Mouse (Mus musculus) induced T-regulatory cell, adult 2 months (primary cell): ENCODE data around the gene Pabpn1l.
"Not testable (repeated sequence)": the region's sequence is repeated elsewhere in the genome, so short reads cannot be mapped to it uniquely, and the experiment has no call there.

Source experiments
- DNase-seq: peaks from one replicate; pipeline ENCODE4 v3.0.0-alpha.2; 2012; ENCODE audit warnings: low read depth

Gene Pabpn1l

GRCm38 (mm10) chr8:122574667-122575251, 47.8 kb downstream of the Pabpn1l start:
- DNase-seq: peak; percentile 45

DNA sequence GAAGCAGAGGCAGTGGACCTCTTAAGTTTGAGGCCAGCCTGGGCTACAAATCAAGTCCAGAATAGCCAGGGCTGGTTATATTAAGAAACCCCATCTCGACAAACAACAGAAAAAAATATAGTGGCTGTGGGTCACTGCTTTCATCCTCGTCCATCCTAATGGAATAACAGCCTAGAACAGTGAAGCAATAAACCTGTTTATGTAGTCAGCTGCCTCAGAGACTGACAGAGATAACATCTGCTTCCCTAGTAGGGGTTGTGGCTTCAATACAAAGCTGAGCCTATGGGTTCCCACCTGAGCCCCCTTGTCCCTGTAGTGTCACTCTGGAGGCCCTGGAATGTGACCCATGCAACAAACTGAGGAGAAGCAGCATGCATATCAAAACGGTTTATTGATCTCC, 48.3 kb downstream of the Pabpn1l start:
- no peak for DNase-seq

- no peak for DNase-seq
Measured at GRCm38 (mm10) chr8:122573577-122573976, 49.0 kb downstream of the Pabpn1l start.

DNA sequence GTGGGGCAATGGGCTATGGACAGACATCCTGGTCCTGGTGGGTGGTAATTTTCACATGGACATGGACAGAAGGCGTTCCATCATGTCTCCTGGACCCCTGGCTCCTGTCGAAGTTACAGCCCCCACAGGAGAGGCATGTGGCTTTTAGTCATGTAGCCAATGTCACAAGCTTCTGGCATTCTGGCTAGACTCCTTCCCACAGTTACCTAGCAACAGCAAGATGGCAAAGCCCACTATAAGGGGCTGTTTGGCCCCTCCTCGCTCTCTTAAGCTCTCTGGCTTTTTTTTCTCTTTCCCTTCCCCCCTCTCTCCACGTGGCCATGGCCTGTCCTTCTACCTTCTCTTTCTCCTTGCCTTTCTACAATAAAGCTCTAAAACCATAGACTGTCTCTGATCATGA, 49.4 kb downstream of the Pabpn1l start:
- DNase-seq: not testable (repeated sequence)

DNA sequence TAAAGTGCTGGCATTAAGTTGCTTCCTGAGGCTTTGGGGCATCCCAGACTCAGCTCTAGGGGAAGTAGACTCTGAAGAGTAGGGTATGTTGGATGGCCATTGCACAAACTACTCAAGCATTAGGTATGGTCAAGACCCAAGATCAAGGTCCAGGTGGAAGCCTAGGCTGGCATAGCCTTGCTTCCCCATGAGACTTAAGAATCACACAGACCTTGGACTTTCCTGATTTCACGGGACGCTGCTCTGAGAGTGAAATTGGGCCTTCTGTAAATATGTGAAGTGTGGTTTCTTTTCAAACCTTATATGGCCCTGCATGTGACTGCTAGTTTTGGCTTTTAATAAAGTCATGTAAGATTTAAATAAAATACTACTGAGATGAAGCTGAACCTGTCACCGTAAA, 49.8 kb downstream of the Pabpn1l start:
- no peak for DNase-seq

DNA sequence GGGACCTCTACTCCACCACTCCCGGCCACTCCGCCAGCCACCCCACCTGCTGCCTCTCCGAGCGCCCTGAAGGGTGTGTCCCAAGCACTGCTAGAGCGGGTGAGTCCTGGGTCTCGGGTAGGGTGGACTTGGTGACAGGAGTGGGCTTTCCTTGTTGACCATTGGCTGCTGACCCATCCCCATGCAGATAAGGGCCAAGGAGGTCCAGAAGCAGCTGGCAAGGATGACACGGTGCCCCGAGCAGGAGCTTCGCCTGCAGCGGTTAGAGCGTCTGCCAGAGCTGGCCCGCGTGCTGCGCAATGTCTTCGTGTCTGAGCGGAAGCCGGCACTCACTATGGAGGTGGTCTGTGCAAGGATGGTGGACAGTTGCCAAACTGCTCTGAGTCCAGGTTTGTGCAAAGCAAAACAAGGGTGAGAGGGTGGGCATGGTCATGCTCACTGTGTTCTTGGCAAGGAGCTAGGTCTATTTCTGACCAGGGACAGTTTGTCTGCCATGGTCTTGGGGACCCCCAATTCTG, 50.7 kb downstream of the Pabpn1l start:
- no peak for DNase-seq

DNA sequence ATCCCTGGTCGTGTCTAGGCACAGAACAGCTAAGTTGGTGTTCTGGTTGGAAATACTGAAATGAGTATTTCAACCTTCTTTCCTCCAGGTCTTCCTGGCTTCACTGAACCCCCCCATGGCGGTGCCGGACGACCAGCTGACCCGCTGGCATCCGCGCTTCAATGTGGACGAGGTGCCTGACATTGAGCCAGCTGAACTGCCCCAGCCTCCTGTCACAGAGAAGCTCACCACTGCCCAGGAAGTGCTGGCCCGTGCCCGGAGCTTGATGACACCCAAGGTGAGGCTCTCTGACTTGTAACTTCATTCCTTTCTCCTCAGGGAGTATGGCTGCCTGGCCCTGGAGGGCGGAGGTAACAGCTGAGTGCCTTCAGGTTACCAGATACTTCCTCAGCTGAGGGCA, 51.4 kb downstream of the Pabpn1l start:
- DNase-seq: no peak

DNA sequence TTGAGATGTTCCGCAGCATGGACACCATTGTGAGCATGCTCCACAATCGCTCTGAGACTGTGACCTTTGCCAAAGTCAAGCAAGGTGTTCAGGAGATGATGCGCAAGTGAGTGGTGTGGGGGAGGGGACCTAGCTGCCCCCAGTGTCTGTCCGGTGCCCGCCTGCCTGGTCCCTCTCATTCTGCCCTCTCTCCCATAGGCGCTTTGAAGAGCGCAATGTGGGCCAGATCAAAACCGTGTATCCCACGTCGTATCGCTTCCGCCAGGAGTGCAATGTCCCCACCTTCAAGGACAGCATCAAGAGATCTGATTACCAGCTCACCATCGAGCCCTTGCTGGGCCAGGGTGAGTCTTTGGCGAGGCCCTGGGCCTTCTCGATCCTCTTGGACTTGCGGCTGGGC, 52.5 kb downstream of the Pabpn1l start:
- no peak for DNase-seq
